Mouse (Mus musculus): Measurements from ENCODE around the gene Rapgef2.

GRCm38 (mm10) chr3:79068976-79069375 lies 217.3 kb downstream of the Rapgef2 start:
- TF ChIP-seq GATA1 (IDR thresholded peaks at IDR 0.05; ENCODE audit: borderline replicate concordance, low read length) = no peak
- TF ChIP-seq FLI1 (IDR thresholded peaks at IDR 0.05; ENCODE audit: low read length) = no peak

Data from megakaryocyte, embryonic 14.5 days (primary cell).